Mouse (Mus musculus) heart, embryonic 15.5 days (tissue): ENCODE data around the gene Klf1. TPM values are rescaled to one million over a fixed set of nuclear protein-coding genes. Genes with fewer than 3 reads are reported as not detected.

Source experiments
- ATAC-seq: fragments of 200-750 bp; cut with Nextera tagmentation; replicated peaks from 2 replicates; pipeline ENCODE4 v1.8.0; 2017; ENCODE audit warnings: low read depth, moderate TSS enrichment; ENCODE audit not compliant: insufficient number of reproducible peaks, insufficient read depth, low FRiP score
- H3K27ac ChIP-seq: fragments of 300-500 bp; sonication (generic); 2 replicates; pipeline ENCODE4 v1.5.1; 2015; ENCODE audit warnings: mild to moderate bottlenecking, inconsistent platforms
- H3K27me3 ChIP-seq: fragments of 300-500 bp; sonication (generic); 2 replicates; pipeline ENCODE4 v1.6.1; 2015; ENCODE audit warnings: inconsistent platforms
- H3K36me3 ChIP-seq: fragments of 300-500 bp; sonication (generic); 2 replicates; pipeline ENCODE4 v1.6.1; 2015; ENCODE audit warnings: mild to moderate bottlenecking, inconsistent platforms
- H3K4me1 ChIP-seq: fragments of 300-500 bp; sonication (generic); replicated peaks from 2 replicates; pipeline ENCODE4 v1.6.1; 2015; ENCODE audit warnings: inconsistent platforms
- H3K4me2 ChIP-seq: fragments of 300-500 bp; sonication (generic); 2 replicates; pipeline ENCODE4 v1.6.1; 2015; ENCODE audit warnings: inconsistent platforms, mild to moderate bottlenecking, moderate library complexity
- H3K4me3 ChIP-seq: fragments of 300-500 bp; sonication (generic); 2 replicates; pipeline ENCODE4 v1.5.1; 2015; ENCODE audit warnings: mild to moderate bottlenecking, inconsistent platforms
- H3K9ac ChIP-seq: fragments of 300-500 bp; sonication (generic); 2 replicates; pipeline ENCODE4 v1.6.1; 2015; ENCODE audit warnings: mild to moderate bottlenecking, inconsistent platforms
- H3K9me3 ChIP-seq: fragments of 300-500 bp; sonication (generic); replicated peaks from 2 replicates; pipeline ENCODE4 v1.6.1; 2016; ENCODE audit warnings: inconsistent platforms
- WGBS: fragments of 180-500 bp; shearing (Covaris S2); methylation state at CpG from one replicate; pipeline ENCODE4 v1.1.7; 2015; ENCODE audit warnings: mixed read lengths; 5-methylcytosine and 5-hydroxymethylcytosine counted together
- polyA plus RNA-seq: library from polyadenylated mRNA; unstranded; fragments of >200 nt; fragmentation: Nextera tagmentation; extraction: Ambion mirVana; gene quantifications from 2 replicates; pipeline ENCODE4 v1.2.1, GENCODE M21; 2015

Klf1 gene
- polyA plus RNA-seq, 1 experiment from 2014 or later: 1.1 TPM

GRCm38 (mm10) chr8:84936041-84936961 lies 34.6 kb downstream of the Klf1 start:
- peaks cover 12% of the 10 kb centered on the region for H3K4me1 ChIP-seq
- no peak overlapping the region for H3K9ac ChIP-seq
- WGBS: 25% methylated on average over 22 of the region's 23 CpGs
- no peak overlapping the region for H3K27ac ChIP-seq
- peak overlapping the region; percentile 71 for H3K4me2 ChIP-seq
- ATAC-seq: no peak
- peak overlapping the region; percentile 46 for H3K4me3 ChIP-seq
- no peaks in the 10 kb centered on the region for H3K36me3 ChIP-seq
- peaks cover 79% of the 10 kb centered on the region for H3K27me3 ChIP-seq
- no peaks in the 10 kb centered on the region for H3K9me3 ChIP-seq

GRCm38 (mm10) chr8:84936962-84937546 lies 35.3 kb downstream of the Klf1 start, which contains the start of gene Mast1:
Mast1 (minus strand) TSS chr8:84937359.
- Histone ChIP-seq H3K9ac (0 out of 2 replicates have a peak within 1 kb of the TSS, but pooled peaks have one; percentile 40), H3K4me1 (peaks cover 12% of the 10 kb centered on the region), H3K36me3 (no peaks in the 10 kb centered on the region), H3K9me3 (no peaks in the 10 kb centered on the region), H3K27me3 (peaks cover 78% of the 10 kb centered on the region), H3K27ac (no peak within 1 kb of the TSS), H3K4me2 (peak within 1 kb of the TSS; percentile 71), H3K4me3 (peak within 1 kb of the TSS; percentile 46)
- WGBS: under 1% methylated on average over 50 of the region's 50 CpGs
- peak; percentile 56 for ATAC-seq

GRCm38 (mm10) chr8:84937620-84938485 lies 36.1 kb downstream of the Klf1 start:
- peak overlapping the region; percentile 46; the same call in 1 of the 2 replicates for H3K4me3 ChIP-seq

GRCm38 (mm10) chr8:84943699-84944098 lies 42.0 kb downstream of the Klf1 start:
- H3K27me3 ChIP-seq: peaks cover 76% of the 10 kb centered on the region
- no peaks in the 10 kb centered on the region for H3K9me3 ChIP-seq
- H3K4me1 ChIP-seq: peaks cover 15% of the 10 kb centered on the region
- no peaks in the 10 kb centered on the region for H3K36me3 ChIP-seq
- H3K4me3 ChIP-seq: no peak overlapping the region
- no peak for ATAC-seq
- WGBS: 21% methylated on average over 4 of the region's 4 CpGs
- no peak overlapping the region for H3K4me2 ChIP-seq
- no peak overlapping the region for H3K27ac ChIP-seq
- no peak overlapping the region for H3K9ac ChIP-seq

More at GRCm38 (mm10) chr8:84937620-84938485, 36.1 kb downstream of the Klf1 start:
- Histone ChIP-seq H3K27ac (no peak overlapping the region), H3K4me2 (peak overlapping the region; percentile 71), H3K9ac (no peak overlapping the region), H3K4me1 (peaks cover 12% of the 10 kb centered on the region), H3K9me3 (no peaks in the 10 kb centered on the region), H3K36me3 (no peaks in the 10 kb centered on the region), H3K27me3 (peaks cover 75% of the 10 kb centered on the region)
- no peak for ATAC-seq
- 58% methylated on average over 13 of the region's 13 CpGs for WGBS

GRCm38 (mm10) chr8:84944478-84945160 lies 42.9 kb downstream of the Klf1 start:
- Histone ChIP-seq H3K4me1 (peaks cover 15% of the 10 kb centered on the region), H3K27ac (no peak overlapping the region), H3K4me2 (no peak overlapping the region), H3K9ac (no peak overlapping the region), H3K27me3 (peaks cover 70% of the 10 kb centered on the region), H3K36me3 (no peaks in the 10 kb centered on the region), H3K9me3 (no peaks in the 10 kb centered on the region), H3K4me3 (peak overlapping the region; percentile 10; the same call in 1 of the 2 replicates)
- 4% methylated on average over 26 of the region's 26 CpGs for WGBS
- ATAC-seq: 0 out of 2 replicates have a peak, but pooled peaks have one; percentile 8

- peaks cover 75% of the 10 kb centered on the region for H3K27me3 ChIP-seq
- H3K9me3 ChIP-seq: no peaks in the 10 kb centered on the region
- H3K27ac ChIP-seq: no peak overlapping the region
- H3K4me1 ChIP-seq: peaks cover 15% of the 10 kb centered on the region
- H3K9ac ChIP-seq: no peak overlapping the region
- H3K4me3 ChIP-seq: peak overlapping the region; percentile 43
- peak; percentile 29; the same call in 1 of the 2 replicates for ATAC-seq
- 5% methylated on average over 11 of the region's 11 CpGs for WGBS
- peak overlapping the region; percentile 63; the same call in 1 of the 2 replicates for H3K4me2 ChIP-seq
- H3K36me3 ChIP-seq: no peaks in the 10 kb centered on the region
Measured at GRCm38 (mm10) chr8:84945235-84945632, 43.5 kb downstream of the Klf1 start.

GRCm38 (mm10) chr8:84945633-84946527 lies 44.2 kb downstream of the Klf1 start:
- H3K4me3 ChIP-seq: peak overlapping the region; percentile 43
- peak; percentile 30; the same call in 1 of the 2 replicates for ATAC-seq
- H3K27me3 ChIP-seq: peaks cover 82% of the 10 kb centered on the region
- H3K9ac ChIP-seq: no peak overlapping the region
- WGBS: under 1% methylated on average over 59 of the region's 67 CpGs
- no peaks in the 10 kb centered on the region for H3K36me3 ChIP-seq
- peaks cover 15% of the 10 kb centered on the region for H3K4me1 ChIP-seq
- H3K4me2 ChIP-seq: peak overlapping the region; percentile 63
- no peaks in the 10 kb centered on the region for H3K9me3 ChIP-seq
- H3K27ac ChIP-seq: no peak overlapping the region

- Histone ChIP-seq H3K4me2 (peak within 1 kb of the TSS; percentile 63), H3K27ac (no peak within 1 kb of the TSS), H3K4me1 (peaks cover 15% of the 10 kb centered on the region), H3K4me3 (peak within 1 kb of the TSS; percentile 43), H3K9ac (no peak within 1 kb of the TSS), H3K27me3 (peaks cover 84% of the 10 kb centered on the region), H3K9me3 (no peaks in the 10 kb centered on the region), H3K36me3 (no peaks in the 10 kb centered on the region)
- 0 out of 2 replicates have a peak, but pooled peaks have one; percentile 11 for ATAC-seq
- WGBS: 10% methylated on average over 17 of the region's 17 CpGs
Measured at GRCm38 (mm10) chr8:84946528-84947240, 45.0 kb downstream of the Klf1 start, which contains the start of gene Rtbdn. Rtbdn (plus strand) TSS chr8:84946991.

- Histone ChIP-seq H3K9me3 (no peaks in the 10 kb centered on the region), H3K4me3 (no peak overlapping the region), H3K4me2 (no peak overlapping the region), H3K27ac (no peak overlapping the region), H3K27me3 (peaks cover 85% of the 10 kb centered on the region), H3K36me3 (no peaks in the 10 kb centered on the region), H3K9ac (no peak overlapping the region), H3K4me1 (peaks cover 15% of the 10 kb centered on the region)
- ATAC-seq: 0 out of 2 replicates have a peak, but pooled peaks have one; percentile 21
- WGBS: 13% methylated on average over 9 of the region's 9 CpGs
Measured at GRCm38 (mm10) chr8:84947241-84947545, 45.5 kb downstream of the Klf1 start.
